Mouse (Mus musculus) midbrain, embryonic 11.5 days (tissue): ENCODE results near the gene Tspan4. TPM values are rescaled to one million over a fixed set of nuclear protein-coding genes. Genes with fewer than 3 reads are reported as not detected.

Source experiments
- ATAC-seq: fragments of 200-750 bp; cut with Nextera tagmentation; 2 replicates; pipeline ENCODE4 v1.8.0; 2017; ENCODE audit warnings: moderate TSS enrichment, moderate library complexity; ENCODE audit not compliant: low FRiP score
- DNase-seq: peaks from one replicate; pipeline ENCODE4 v3.0.0; 2015; ENCODE audit warnings: low spot score; ENCODE audit errors: missing footprints
- H3K27ac ChIP-seq: fragments of 300-500 bp; sonication (generic); 2 replicates; pipeline ENCODE4 v1.5.1; 2014; ENCODE audit warnings: low read depth, low read length
- H3K27me3 ChIP-seq: fragments of 300-500 bp; sonication (generic); 2 replicates; pipeline ENCODE4 v1.6.1; 2014; ENCODE audit warnings: mild to moderate bottlenecking, low read length, moderate library complexity, mixed read lengths; ENCODE audit not compliant: control insufficient read depth, insufficient read depth
- H3K36me3 ChIP-seq: fragments of 300-500 bp; sonication (generic); 2 replicates; pipeline ENCODE4 v1.6.1; 2014; ENCODE audit warnings: mild to moderate bottlenecking, low read length, moderate library complexity, mixed read lengths; ENCODE audit not compliant: control insufficient read depth, insufficient read depth
- H3K4me1 ChIP-seq: fragments of 300-500 bp; sonication (generic); 2 replicates; pipeline ENCODE4 v1.6.1; 2014; ENCODE audit warnings: low read length; ENCODE audit not compliant: control insufficient read depth, insufficient read depth
- H3K4me2 ChIP-seq: fragments of 300-500 bp; sonication (generic); 2 replicates; pipeline ENCODE4 v1.6.1; 2014; ENCODE audit warnings: mild to moderate bottlenecking, moderate library complexity
- H3K4me3 ChIP-seq: fragments of 300-500 bp; sonication (generic); 2 replicates; pipeline ENCODE4 v1.5.1; 2014; ENCODE audit warnings: low read depth, low read length
- H3K9ac ChIP-seq: fragments of 300-500 bp; sonication (generic); 2 replicates; pipeline ENCODE4 v1.6.1; 2014; ENCODE audit warnings: low read length
- H3K9me3 ChIP-seq: fragments of 300-500 bp; sonication (generic); 2 replicates; pipeline ENCODE4 v1.6.1; 2016; ENCODE audit warnings: low read length; ENCODE audit not compliant: control insufficient read depth
- WGBS: fragments of 180-500 bp; shearing (Covaris S2); extraction: QIAGEN DNeasy Blood & Tissue Kit; methylation state at CpG from one replicate; pipeline ENCODE4 v1.1.7; 2014; 5-methylcytosine and 5-hydroxymethylcytosine counted together
- polyA plus RNA-seq: library from polyadenylated mRNA; unstranded; fragments of >200 nt; fragmentation: Nextera tagmentation; extraction: Ambion mirVana; gene quantifications from 2 replicates; pipeline ENCODE4 v1.2.1, GENCODE M21; 2014

The Tspan4 gene
- polyA plus RNA-seq, 1 experiment from 2014 or later: 28.6 TPM

DNA sequence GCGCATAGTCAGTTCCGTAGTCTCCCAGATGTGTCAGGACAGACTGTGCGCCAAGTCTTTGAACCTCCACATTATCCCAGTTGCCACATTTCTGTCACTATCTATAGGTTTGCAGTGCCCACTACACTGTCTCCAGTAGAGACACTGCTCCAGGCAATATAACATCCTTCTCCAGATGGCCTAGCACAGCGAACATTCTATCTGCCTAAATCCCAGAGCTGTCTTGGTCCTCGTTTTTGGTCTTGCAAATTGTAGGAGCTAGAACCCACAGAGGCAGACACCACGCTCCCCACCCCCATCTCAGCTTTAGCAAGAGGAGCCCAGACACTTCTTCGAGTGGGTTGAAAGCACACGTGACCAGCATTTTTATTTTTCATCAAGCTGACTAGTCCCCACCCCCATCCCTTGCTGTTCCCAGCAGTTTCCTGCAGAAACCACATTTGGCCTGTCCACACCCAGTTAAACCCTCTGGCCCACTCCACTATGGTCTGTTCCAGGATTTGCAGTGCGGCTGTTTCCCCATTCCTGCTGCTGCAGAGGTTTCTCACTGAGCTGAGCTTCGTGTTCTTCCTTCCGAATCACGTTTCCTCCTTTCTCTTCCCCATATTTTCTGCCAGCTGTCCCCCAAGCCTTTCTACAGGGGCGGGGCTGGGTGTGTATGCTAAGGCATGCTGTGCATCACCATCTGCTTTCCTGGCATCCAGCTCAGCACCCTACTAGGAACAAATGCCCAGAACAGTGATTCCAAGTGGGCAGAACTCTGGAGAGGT is 65.5 kb downstream of the Tspan4 start:
- no peaks in the 10 kb centered on the region for H3K9me3 ChIP-seq
- 72% methylated on average over 13 of the region's 13 CpGs for WGBS
- no peaks in the 10 kb centered on the region; the same call in 1 of the 2 replicates for H3K27me3 ChIP-seq
- DNase-seq: no peak
- H3K36me3 ChIP-seq: no peaks in the 10 kb centered on the region
- peak overlapping the region; percentile 93 for H3K4me2 ChIP-seq
- ATAC-seq: peak; percentile 46; the same call in 1 of the 2 replicates
- no peak overlapping the region for H3K27ac ChIP-seq
- H3K9ac ChIP-seq: peak overlapping the region; percentile 77
- H3K4me3 ChIP-seq: peak overlapping the region; percentile 72
- peaks cover 14% of the 10 kb centered on the region for H3K4me1 ChIP-seq

DNA sequence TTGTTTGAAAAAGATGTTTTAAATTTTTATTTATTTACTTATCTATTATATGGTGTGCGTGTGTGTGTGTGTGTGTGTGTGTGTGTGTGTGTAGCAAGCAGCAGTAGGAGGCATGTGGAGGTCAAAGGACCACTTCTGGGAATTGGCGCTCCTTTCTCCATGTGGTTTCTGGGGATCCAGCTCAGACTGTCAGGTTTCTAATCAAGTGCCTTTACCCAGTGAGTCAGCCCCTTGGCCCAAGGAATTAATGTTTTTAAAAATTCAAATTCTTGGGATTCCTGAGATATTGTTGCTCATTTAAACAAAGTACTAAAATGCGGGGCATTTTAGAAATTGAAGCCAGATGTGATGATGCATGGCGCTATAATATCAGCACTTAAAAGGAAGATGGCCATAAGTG is 66.6 kb downstream of the Tspan4 start:
- H3K9me3 ChIP-seq: no peaks in the 10 kb centered on the region
- no peak overlapping the region for H3K9ac ChIP-seq
- ATAC-seq: no peak
- WGBS: 79% methylated on average over 4 of the region's 4 CpGs
- H3K36me3 ChIP-seq: no peaks in the 10 kb centered on the region
- no peak for DNase-seq
- no peak overlapping the region for H3K4me2 ChIP-seq
- no peaks in the 10 kb centered on the region; the same call in 1 of the 2 replicates for H3K27me3 ChIP-seq
- H3K4me1 ChIP-seq: peaks cover 14% of the 10 kb centered on the region
- H3K27ac ChIP-seq: no peak overlapping the region
- H3K4me3 ChIP-seq: no peak overlapping the region

DNA sequence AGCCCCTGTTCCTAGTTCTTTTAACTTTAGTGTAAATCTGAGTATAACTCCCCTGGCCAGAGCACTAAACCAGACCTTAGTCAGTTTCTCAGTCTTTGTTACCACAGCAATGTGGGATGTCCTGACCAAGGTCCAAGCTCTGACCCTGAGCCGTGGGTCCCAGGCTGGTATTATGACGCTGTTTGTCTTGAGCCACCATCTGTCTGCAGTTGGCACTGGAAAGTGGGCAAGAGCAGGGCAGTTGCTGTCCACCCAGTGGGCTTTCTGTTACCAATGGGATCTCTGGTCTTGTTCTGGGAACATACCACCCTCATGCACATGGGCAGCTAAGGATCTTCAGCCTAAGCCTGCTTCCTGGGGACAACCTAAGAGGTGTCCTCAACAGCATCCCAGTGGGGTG is 67.5 kb downstream of the Tspan4 start:
- Histone ChIP-seq H3K4me1 (peaks cover 14% of the 10 kb centered on the region), H3K9ac (no peak overlapping the region), H3K27me3 (no peaks in the 10 kb centered on the region; the same call in 1 of the 2 replicates), H3K36me3 (no peaks in the 10 kb centered on the region), H3K4me3 (no peak overlapping the region), H3K27ac (no peak overlapping the region), H3K4me2 (no peak overlapping the region), H3K9me3 (no peaks in the 10 kb centered on the region)
- DNase-seq: no peak
- 78% methylated on average over 2 of the region's 2 CpGs for WGBS
- ATAC-seq: no peak

Other genes with a start within 250 kb of the Tspan4 start
- 59.6 and 78.3 TPM in 2 replicates for gene Phrf1, start 246.5 kb upstream of the Tspan4 start, polyA plus RNA-seq
- 0.81 and 1.4 TPM in 2 replicates for gene Irf7, start 208.8 kb upstream of the Tspan4 start, polyA plus RNA-seq
- gene Cdhr5, start 198.5 kb upstream of the Tspan4 start, polyA plus RNA-seq: not detected in 2 replicates
- 1.1 TPM in 2 replicates for gene Sct, start 196.1 kb upstream of the Tspan4 start, polyA plus RNA-seq
- 0.14 and 0.17 TPM in 2 replicates for gene Drd4, start 183.2 kb upstream of the Tspan4 start, polyA plus RNA-seq
- 61.6 and 66.9 TPM in 2 replicates for gene Deaf1, start 147.6 kb upstream of the Tspan4 start, polyA plus RNA-seq
- 31.4 and 34.4 TPM in 2 replicates for gene Tmem80, start 147.5 kb upstream of the Tspan4 start, polyA plus RNA-seq
- 0.97 and 1.3 TPM in 2 replicates for gene Eps8l2, start 136.4 kb upstream of the Tspan4 start, polyA plus RNA-seq
- gene Taldo1, start 83.0 kb upstream of the Tspan4 start, polyA plus RNA-seq: 386 and 400 TPM in 2 replicates
- 34.0 and 36.1 TPM in 2 replicates for gene Gatd1, start 61.1 kb upstream of the Tspan4 start, polyA plus RNA-seq
- 5.8 and 5.9 TPM in 2 replicates for gene Cend1, start 45.7 kb upstream of the Tspan4 start, polyA plus RNA-seq
- 31.2 and 31.9 TPM in 2 replicates for gene Slc25a22, start 37.3 kb upstream of the Tspan4 start, polyA plus RNA-seq
- 7.4 and 7.8 TPM in 2 replicates for gene Pidd1, start 31.2 kb upstream of the Tspan4 start, polyA plus RNA-seq
- 891 and 959 TPM in 2 replicates for gene Rplp2, start 27.9 kb upstream of the Tspan4 start, polyA plus RNA-seq
- 12.7 and 14.0 TPM in 2 replicates for gene Pnpla2, start 20.0 kb upstream of the Tspan4 start, polyA plus RNA-seq
- gene Cracr2b, start 14.1 kb upstream of the Tspan4 start, polyA plus RNA-seq: 2.7 and 5.3 TPM in 2 replicates
- gene Cd151, start 7.8 kb upstream of the Tspan4 start, polyA plus RNA-seq: 32.5 and 36.6 TPM in 2 replicates
- 63.5 and 74.2 TPM in 2 replicates for gene Polr2l, start 108 bp upstream of the Tspan4 start, polyA plus RNA-seq
- gene Chid1, start 64.6 kb downstream of the Tspan4 start, polyA plus RNA-seq: 23.3 and 26.4 TPM in 2 replicates
- gene Ap2a2, start 86.9 kb downstream of the Tspan4 start, polyA plus RNA-seq: 76.6 and 81.1 TPM in 2 replicates
- gene Muc6, start 180.1 kb downstream of the Tspan4 start, polyA plus RNA-seq: 0.08 TPM in 2 replicates
- gene Muc2, start 215.1 kb downstream of the Tspan4 start, polyA plus RNA-seq: not detected in 2 replicates